Mouse (Mus musculus) neural tube, embryonic 11.5 days (tissue): ENCODE data around the gene Spata13. TPM values are rescaled to one million over a fixed set of nuclear protein-coding genes. Genes with fewer than 3 reads are reported as not detected.
A peak's percentile ranks its signal among the peaks of the same experiment; 100 is the strongest.

ENCODE experiments used
- ATAC-seq: fragments of 200-750 bp; cut with Nextera tagmentation; 2 replicates; pipeline ENCODE4 v1.8.0; 2017; ENCODE audit warnings: moderate number of reproducible peaks, mild to moderate bottlenecking, moderate TSS enrichment, moderate library complexity; ENCODE audit not compliant: insufficient read depth, low FRiP score, low TSS enrichment
- DNase-seq: peaks from one replicate; pipeline ENCODE4 v3.0.0-alpha.2; 2015; ENCODE audit warnings: low spot score
- H3K27ac ChIP-seq: fragments of 300-500 bp; sonication (generic); 2 replicates; pipeline ENCODE4 v1.5.1; 2014; ENCODE audit warnings: low read depth, mild to moderate bottlenecking, low read length
- H3K27me3 ChIP-seq: fragments of 300-500 bp; sonication (generic); 2 replicates; pipeline ENCODE4 v1.6.1; 2014; ENCODE audit warnings: mild to moderate bottlenecking, low read length, mixed read lengths; ENCODE audit not compliant: control insufficient read depth, insufficient read depth
- H3K36me3 ChIP-seq: fragments of 300-500 bp; sonication (generic); 2 replicates; pipeline ENCODE4 v1.6.1; 2014; ENCODE audit warnings: mild to moderate bottlenecking, low read length, moderate library complexity, mixed read lengths; ENCODE audit not compliant: control insufficient read depth, insufficient read depth
- H3K4me1 ChIP-seq: fragments of 300-500 bp; sonication (generic); 2 replicates; pipeline ENCODE4 v1.6.1; 2014; ENCODE audit warnings: low read length, mixed read lengths; ENCODE audit not compliant: control insufficient read depth, insufficient read depth
- H3K4me2 ChIP-seq: fragments of 300-500 bp; sonication (generic); 2 replicates; pipeline ENCODE4 v1.6.1; 2014; ENCODE audit warnings: low read depth, mild to moderate bottlenecking, moderate library complexity
- H3K4me3 ChIP-seq: fragments of 300-500 bp; sonication (generic); 2 replicates; pipeline ENCODE4 v1.5.1; 2014; ENCODE audit warnings: low read depth, low read length
- H3K9ac ChIP-seq: fragments of 300-500 bp; sonication (generic); 2 replicates; pipeline ENCODE4 v1.6.1; 2014; ENCODE audit warnings: mild to moderate bottlenecking, low read length
- H3K9me3 ChIP-seq: fragments of 300-500 bp; sonication (generic); 2 replicates; pipeline ENCODE4 v1.6.1; 2016; ENCODE audit warnings: low read length; ENCODE audit not compliant: control insufficient read depth
- WGBS: fragments of 180-500 bp; shearing (Covaris S2); extraction: QIAGEN DNeasy Blood & Tissue Kit; methylation state at CpG from one replicate; pipeline ENCODE4 v1.1.7; 2014; 5-methylcytosine and 5-hydroxymethylcytosine counted together
- polyA plus RNA-seq: library from polyadenylated mRNA; unstranded; fragments of >200 nt; fragmentation: Nextera tagmentation; extraction: Ambion mirVana; gene quantifications from 2 replicates; pipeline ENCODE4 v1.2.1, GENCODE M21; 2014

Gene Spata13
- polyA plus RNA-seq, 1 experiment from 2014 or later: 64.9 TPM

GRCm38 (mm10) chr14:60675697-60676096 is 41.9 kb downstream of the Spata13 start:
- DNase-seq: no peak
- Histone ChIP-seq H3K4me3 (no peak overlapping the region), H3K27ac (no peak overlapping the region), H3K9ac (no peak overlapping the region), H3K9me3 (no peaks in the 10 kb centered on the region), H3K27me3 (no peaks in the 10 kb centered on the region), H3K4me2 (no peak overlapping the region), H3K4me1 (peaks cover 3% of the 10 kb centered on the region; the same call in 1 of the 2 replicates), H3K36me3 (no peaks in the 10 kb centered on the region)
- 92% methylated on average over 4 of the region's 4 CpGs for WGBS
- no peak for ATAC-seq

GRCm38 (mm10) chr14:60676625-60677314 is 43.0 kb downstream of the Spata13 start:
- DNase-seq: no peak
- no peak overlapping the region for H3K4me2 ChIP-seq
- H3K4me3 ChIP-seq: no peak overlapping the region
- H3K36me3 ChIP-seq: no peaks in the 10 kb centered on the region
- H3K27me3 ChIP-seq: no peaks in the 10 kb centered on the region
- H3K9ac ChIP-seq: no peak overlapping the region
- ATAC-seq: no peak
- H3K4me1 ChIP-seq: no peaks in the 10 kb centered on the region; the same call in 1 of the 2 replicates
- 92% methylated on average over 2 of the region's 2 CpGs for WGBS
- no peak overlapping the region for H3K27ac ChIP-seq
- no peaks in the 10 kb centered on the region for H3K9me3 ChIP-seq

GRCm38 (mm10) chr14:60682361-60683023 is 48.7 kb downstream of the Spata13 start:
- WGBS: 68% methylated on average over 12 of the region's 12 CpGs
- Histone ChIP-seq H3K4me1 (peaks cover 13% of the 10 kb centered on the region), H3K36me3 (no peaks in the 10 kb centered on the region), H3K27ac (no peak overlapping the region), H3K4me3 (no peak overlapping the region), H3K9me3 (no peaks in the 10 kb centered on the region), H3K4me2 (no peak overlapping the region), H3K27me3 (no peaks in the 10 kb centered on the region), H3K9ac (no peak overlapping the region)
- ATAC-seq (no peak), DNase-seq (no peak)

- no peaks in the 10 kb centered on the region for H3K9me3 ChIP-seq
- no peaks in the 10 kb centered on the region for H3K36me3 ChIP-seq
- WGBS: 87% methylated on average over 10 of the region's 10 CpGs
- no peak overlapping the region for H3K27ac ChIP-seq
- no peak overlapping the region for H3K9ac ChIP-seq
- H3K4me3 ChIP-seq: no peak overlapping the region
- H3K4me1 ChIP-seq: peaks cover 22% of the 10 kb centered on the region
- H3K27me3 ChIP-seq: no peaks in the 10 kb centered on the region
- no peak for DNase-seq
- no peak overlapping the region for H3K4me2 ChIP-seq
- ATAC-seq: no peak
Measured at GRCm38 (mm10) chr14:60683989-60684388, 50.2 kb downstream of the Spata13 start.

- WGBS: 52% methylated on average over 11 of the region's 11 CpGs
- Histone ChIP-seq H3K27me3 (no peaks in the 10 kb centered on the region), H3K4me3 (no peak overlapping the region), H3K9me3 (no peaks in the 10 kb centered on the region), H3K36me3 (no peaks in the 10 kb centered on the region), H3K27ac (peak overlapping the region; percentile 44; the same call in 1 of the 2 replicates), H3K9ac (no peak overlapping the region), H3K4me2 (peak overlapping the region; percentile 27; the same call in 1 of the 2 replicates), H3K4me1 (peaks cover 35% of the 10 kb centered on the region)
- DNase-seq (no peak), ATAC-seq (0 out of 2 replicates have a peak, but pooled peaks have one; percentile 38)
Measured at GRCm38 (mm10) chr14:60686733-60687132, 52.9 kb downstream of the Spata13 start.

GRCm38 (mm10) chr14:60687241-60687640 is 53.4 kb downstream of the Spata13 start:
- Histone ChIP-seq H3K4me2 (peak overlapping the region; percentile 27), H3K9me3 (no peaks in the 10 kb centered on the region), H3K4me1 (peaks cover 38% of the 10 kb centered on the region), H3K4me3 (no peak overlapping the region), H3K27ac (peak overlapping the region; percentile 44; the same call in 1 of the 2 replicates), H3K9ac (no peak overlapping the region), H3K36me3 (no peaks in the 10 kb centered on the region; the same call in 1 of the 2 replicates), H3K27me3 (no peaks in the 10 kb centered on the region)
- DNase-seq (peak; percentile 51), ATAC-seq (no peak)
- 19% methylated on average over 7 of the region's 7 CpGs for WGBS

GRCm38 (mm10) chr14:60688509-60689205 is 54.9 kb downstream of the Spata13 start:
- peaks cover 39% of the 10 kb centered on the region for H3K4me1 ChIP-seq
- H3K9me3 ChIP-seq: no peaks in the 10 kb centered on the region
- H3K4me2 ChIP-seq: no peak overlapping the region
- no peaks in the 10 kb centered on the region for H3K27me3 ChIP-seq
- DNase-seq (peak; percentile 75), ATAC-seq (peak; percentile 56; the same call in 1 of the 2 replicates)
- no peak overlapping the region for H3K27ac ChIP-seq
- H3K9ac ChIP-seq: no peak overlapping the region
- WGBS: 39% methylated on average over 7 of the region's 7 CpGs
- H3K4me3 ChIP-seq: no peak overlapping the region
- no peaks in the 10 kb centered on the region; the same call in 1 of the 2 replicates for H3K36me3 ChIP-seq

GRCm38 (mm10) chr14:60689768-60690167 is 56.0 kb downstream of the Spata13 start:
- Histone ChIP-seq H3K4me1 (peaks cover 39% of the 10 kb centered on the region), H3K4me2 (no peak overlapping the region), H3K9me3 (no peaks in the 10 kb centered on the region), H3K27me3 (no peaks in the 10 kb centered on the region), H3K27ac (no peak overlapping the region), H3K36me3 (no peaks in the 10 kb centered on the region; the same call in 1 of the 2 replicates), H3K4me3 (no peak overlapping the region), H3K9ac (no peak overlapping the region)
- 81% methylated on average over 5 of the region's 5 CpGs for WGBS
- ATAC-seq: no peak
- DNase-seq: no peak
